Mouse (Mus musculus) cerebellum, adult 9-10 months (tissue): ENCODE results near the gene Lefty1.
"Not testable (repeated sequence)": the region's sequence is repeated elsewhere in the genome, so short reads cannot be mapped to it uniquely, and the experiment has no call there.

ENCODE experiments used
- DNase-seq: peaks from one replicate; pipeline ENCODE4 v3.0.0; 2022

Lefty1 gene

GRCm38 (mm10) chr1:180956973-180957381 is 22.2 kb downstream of the Lefty1 start:
- no peak for DNase-seq

GRCm38 (mm10) chr1:180957989-180958388 is 23.2 kb downstream of the Lefty1 start:
- DNase-seq, result no peak

- no peak for DNase-seq
These were observed 24.0 kb downstream of the Lefty1 start for GRCm38 (mm10) chr1:180958797-180959196.

- DNase-seq, result no peak
These were observed 31.0 kb downstream of the Lefty1 start for GRCm38 (mm10) chr1:180965786-180966185.

GRCm38 (mm10) chr1:180966542-180966941 is 31.7 kb downstream of the Lefty1 start:
- no peak for DNase-seq

- DNase-seq, result no peak
These were observed 32.4 kb downstream of the Lefty1 start for GRCm38 (mm10) chr1:180967261-180967660.

- no peak for DNase-seq
These were observed 38.1 kb downstream of the Lefty1 start for GRCm38 (mm10) chr1:180972941-180973340.

GRCm38 (mm10) chr1:180974126-180974746 is 39.4 kb downstream of the Lefty1 start:
- peak; percentile 45 for DNase-seq

GRCm38 (mm10) chr1:180976110-180976679 is 41.4 kb downstream of the Lefty1 start:
- DNase-seq, result no peak

- DNase-seq, result no peak
These were observed 44.8 kb downstream of the Lefty1 start for GRCm38 (mm10) chr1:180979484-180980251.

GRCm38 (mm10) chr1:180980464-180980863 is 45.6 kb downstream of the Lefty1 start:
- no peak for DNase-seq

GRCm38 (mm10) chr1:180981298-180982046 is 46.6 kb downstream of the Lefty1 start:
- not testable (repeated sequence) for DNase-seq

GRCm38 (mm10) chr1:180986701-180987100 is 51.9 kb downstream of the Lefty1 start:
- no peak for DNase-seq

- DNase-seq, result peak; percentile 73
These were observed 52.9 kb downstream of the Lefty1 start for GRCm38 (mm10) chr1:180987759-180988158.
